Mouse (Mus musculus) inflammation-experienced regulatory T-cells, adult 6 months (primary cell): ENCODE results near the gene Gm10974. TPM values are rescaled to one million over a fixed set of nuclear protein-coding genes. Genes with fewer than 3 reads are reported as not detected.

ENCODE experiments used
- ATAC-seq: one replicate; pipeline ENCODE4 v1.8.0; 2017
- polyA plus RNA-seq, 3 experiments: library from polyadenylated mRNA; unstranded; fragments of 100-300 nt; shearing (Covaris generic); gene quantifications; one replicate each; pipeline ENCODE4 v1.2.1; 2017

Gm10974 gene
- polyA plus RNA-seq, 3 experiments from 2014 or later: not detected

DNA sequence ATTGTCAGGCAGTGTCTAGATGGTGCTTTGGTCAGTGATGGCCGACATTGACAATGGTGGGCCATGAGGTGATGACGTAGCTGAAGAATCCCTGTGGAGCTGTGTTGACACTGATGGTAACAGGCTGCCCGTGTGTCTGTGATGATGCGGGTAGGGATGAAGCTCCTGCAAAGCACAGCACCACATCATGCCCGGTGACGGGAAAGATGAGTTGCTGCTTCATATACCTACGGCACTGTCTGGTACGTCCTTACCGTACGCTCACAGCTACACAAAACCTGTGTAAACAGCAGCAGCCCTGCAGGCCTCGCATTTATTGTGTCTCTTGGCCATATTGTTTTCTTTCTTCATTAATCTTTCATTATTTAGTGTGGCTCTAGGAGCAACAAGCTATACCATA lies 1.2 kb upstream of the Gm10974 start:
- no peak for ATAC-seq

DNA sequence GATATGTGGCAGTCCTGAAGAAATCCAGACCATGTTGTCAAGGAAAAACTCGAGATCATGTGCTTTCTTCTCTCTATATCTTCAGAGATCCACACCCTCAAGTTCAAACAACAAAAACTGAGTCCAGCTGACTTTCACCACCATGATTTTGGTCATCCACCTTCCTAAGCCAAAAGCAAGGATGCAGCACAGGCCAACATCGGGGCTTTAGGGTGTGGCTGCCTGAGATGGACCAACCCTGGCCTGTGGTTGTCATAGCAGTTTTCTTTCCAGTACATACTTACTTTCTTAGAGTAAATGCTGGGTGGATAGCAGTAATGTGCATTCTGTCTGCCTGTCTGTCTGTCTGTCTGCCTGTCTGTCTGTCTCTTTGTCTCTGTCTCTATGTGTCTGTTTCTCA lies 294 bp upstream of the Gm10974 start:
- ATAC-seq: no peak

DNA sequence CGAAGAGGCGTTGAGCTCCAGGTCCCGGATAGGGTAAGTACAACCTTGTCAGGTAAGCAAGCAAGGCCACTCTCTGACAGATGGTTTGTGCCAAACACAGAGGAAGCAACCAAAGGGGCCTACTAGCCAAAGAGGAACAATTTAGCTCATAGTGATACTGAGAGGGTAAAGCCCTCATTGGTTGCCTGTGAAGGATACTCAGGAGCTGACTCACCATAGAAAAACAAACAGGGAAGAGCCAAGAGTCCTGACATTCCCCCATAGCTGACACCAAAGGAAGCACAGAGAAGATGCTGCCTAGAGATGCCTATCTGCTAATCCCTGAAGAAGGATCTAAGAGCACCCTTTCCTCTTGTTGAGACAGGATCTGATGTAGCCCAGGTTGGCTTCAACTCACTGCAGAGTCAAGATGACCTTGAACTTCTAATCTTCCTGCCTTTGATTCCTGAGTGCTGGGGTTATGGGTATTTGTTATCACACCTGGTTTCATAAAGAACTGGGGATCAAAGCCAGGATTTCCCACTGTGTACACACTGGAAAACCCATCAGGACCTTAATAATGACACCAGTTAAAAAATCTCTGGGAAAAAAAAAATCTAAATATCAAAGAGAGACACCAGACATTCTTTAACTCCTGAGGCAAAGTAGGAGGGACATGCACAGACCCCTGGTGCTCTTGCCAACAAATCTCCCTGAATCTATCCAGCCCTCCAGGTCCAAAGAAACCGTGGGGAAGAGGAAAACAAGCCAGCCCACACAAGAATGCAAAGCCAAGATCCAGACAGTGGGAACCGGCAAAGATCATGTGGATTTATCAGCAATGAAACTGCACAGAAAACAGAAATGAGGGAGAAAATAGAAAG lies 3.6 kb downstream of the Gm10974 start:
- ATAC-seq: no peak

DNA sequence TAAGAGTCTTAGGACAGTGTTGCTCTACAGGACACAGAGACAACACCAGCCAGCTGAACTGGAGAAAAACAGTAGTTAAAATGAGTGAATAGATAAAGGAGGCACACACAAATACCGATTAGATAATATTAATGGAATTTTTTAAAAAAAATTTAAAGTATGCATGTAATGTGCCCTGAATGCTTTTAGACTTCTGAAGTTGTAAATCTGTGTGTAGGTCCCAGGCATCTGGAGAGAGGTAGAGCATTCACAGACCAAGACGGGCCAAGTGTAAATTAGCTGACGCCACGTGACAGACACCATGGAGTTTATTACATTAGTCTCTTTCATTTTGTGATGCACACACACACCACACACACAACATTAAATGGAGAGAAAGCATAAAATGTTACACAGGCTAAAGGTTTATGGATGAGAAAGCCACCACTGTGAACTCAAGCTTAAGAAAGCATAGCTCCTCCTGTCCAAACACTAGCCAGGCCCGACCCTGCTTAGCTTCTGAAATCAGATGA lies 4.3 kb downstream of the Gm10974 start:
- no peak for ATAC-seq

DNA sequence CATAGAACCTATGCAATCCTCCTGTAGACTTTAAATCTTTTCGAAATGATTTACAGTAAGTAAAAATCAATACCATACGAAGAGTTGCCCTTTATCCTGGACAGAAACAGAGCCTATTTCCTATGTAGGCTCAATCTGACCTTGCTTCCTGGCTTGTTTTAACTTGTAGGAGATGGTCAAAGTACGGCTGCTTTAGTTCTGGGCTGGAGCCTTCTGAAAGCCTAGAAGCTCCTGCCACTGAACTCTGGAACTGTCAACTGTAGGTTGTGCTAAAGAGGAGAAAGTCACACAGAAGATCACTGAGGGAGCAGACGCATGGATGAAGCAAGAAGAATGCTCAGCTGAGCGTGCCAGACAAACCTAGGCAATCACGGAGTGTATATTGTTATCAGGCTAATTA lies 5.3 kb downstream of the Gm10974 start:
- ATAC-seq: no peak

DNA sequence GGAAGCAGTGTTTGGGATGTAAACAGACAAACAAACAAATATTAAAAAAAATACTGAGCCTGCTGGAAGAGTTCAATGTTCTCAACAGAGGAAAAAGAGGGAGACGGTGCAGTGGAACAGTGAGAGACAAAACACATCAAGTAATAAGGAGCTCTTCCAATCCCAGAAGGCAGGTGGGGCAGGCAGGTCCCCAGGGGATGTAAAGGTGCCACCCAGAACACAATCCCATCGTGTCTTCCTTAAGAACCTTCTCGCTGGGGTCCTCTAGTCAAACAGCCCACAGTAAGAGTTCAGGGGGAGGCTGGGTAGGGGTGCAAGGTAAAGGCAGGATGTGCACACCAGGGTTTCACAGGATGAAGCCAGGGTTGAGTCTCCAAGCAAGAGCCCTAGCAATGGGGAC lies 7.7 kb downstream of the Gm10974 start:
- no peak for ATAC-seq

DNA sequence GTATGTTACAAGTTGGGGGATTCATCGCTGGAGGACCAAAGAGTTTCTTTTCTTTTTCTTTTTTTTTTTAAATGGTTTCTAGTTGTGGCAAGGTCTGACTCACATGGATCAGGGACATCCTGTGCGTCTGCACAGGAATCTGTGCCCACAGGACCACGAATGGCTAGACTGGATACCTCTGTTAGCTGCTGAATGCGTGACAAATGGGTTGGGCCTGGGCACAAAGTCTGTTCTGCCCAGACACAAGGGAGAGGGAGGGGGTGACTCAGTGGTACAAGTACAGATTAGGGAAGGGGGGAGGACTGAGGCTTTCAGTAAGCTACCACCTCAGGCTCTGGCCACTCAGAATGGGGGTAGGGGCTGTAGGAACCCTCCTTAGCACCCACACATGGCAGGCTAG lies 10.0 kb downstream of the Gm10974 start:
- ATAC-seq: no peak

DNA sequence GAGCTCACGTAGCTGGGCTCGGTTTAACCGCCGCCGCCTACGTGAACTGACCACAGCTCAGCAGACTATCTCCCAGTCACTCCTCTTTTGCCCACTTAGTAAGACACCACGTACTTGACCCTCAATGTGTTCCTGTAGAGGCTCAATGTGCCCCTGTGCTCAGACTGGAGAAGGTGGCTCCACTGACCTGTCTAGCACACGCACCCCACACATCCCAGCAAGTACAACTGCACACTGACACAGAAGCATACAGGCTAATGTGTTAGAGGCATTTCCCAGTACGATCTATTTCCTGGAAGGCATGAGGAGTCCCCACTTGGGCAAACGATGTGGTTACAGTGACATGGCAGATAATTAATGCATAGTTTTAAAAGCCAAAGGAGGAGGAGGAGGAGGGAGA lies 10.9 kb downstream of the Gm10974 start:
- no peak for ATAC-seq

DNA sequence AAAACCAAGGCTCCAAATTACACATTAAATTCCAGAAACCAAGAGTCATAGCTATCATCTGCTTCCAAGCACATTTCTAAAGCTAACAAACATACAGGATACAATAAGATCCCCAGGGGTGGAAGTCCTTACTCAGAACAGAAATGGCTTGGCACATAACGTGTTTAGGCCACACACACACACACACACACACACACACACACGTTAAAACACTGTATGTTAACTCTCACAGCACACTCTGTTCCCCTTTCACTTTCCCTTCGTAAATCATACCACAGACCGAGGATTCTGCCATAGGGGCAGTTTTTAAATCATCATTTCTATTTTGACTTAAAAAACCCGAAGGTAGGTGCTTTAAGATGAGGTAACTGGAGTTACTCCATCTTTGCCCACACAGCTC lies 18.5 kb downstream of the Gm10974 start:
- ATAC-seq: peak; percentile 38

DNA sequence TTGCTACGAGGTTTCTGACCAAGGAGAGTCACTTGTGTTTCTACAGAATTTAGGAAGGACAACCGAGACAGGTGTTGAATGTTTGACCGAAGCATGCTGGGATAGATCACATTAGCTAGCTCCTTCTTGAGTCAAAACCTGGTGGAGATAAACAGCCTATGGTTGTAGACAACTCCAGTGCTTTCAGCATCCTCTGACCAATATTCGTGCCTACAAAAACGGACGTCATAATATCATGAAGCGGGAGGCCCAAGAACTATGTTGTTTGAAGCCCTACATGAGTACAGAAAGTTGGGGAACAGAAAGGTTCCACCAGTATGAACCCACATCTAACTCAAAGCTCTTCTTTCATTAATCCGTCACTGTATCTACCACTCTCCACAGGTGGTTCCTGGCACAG lies 19.2 kb downstream of the Gm10974 start:
- no peak for ATAC-seq

DNA sequence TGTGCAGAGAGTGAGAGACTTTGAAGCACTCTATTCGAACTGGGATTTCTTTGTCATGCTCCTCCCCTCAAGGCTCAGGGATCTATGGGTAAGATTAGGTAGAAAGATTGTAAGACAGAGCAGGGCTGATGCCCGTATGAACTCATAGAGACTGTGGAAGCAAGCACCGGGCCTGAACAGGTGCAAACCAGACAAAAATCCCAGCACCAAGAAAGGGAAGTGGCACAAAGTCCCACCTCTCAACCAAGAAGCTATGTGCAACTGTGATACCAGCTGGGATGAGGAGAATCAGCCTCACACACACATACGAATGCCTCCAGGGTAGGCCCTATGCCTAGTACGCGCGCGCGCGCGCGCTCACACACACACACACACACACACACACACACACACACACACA lies 20.1 kb downstream of the Gm10974 start:
- ATAC-seq: no peak

DNA sequence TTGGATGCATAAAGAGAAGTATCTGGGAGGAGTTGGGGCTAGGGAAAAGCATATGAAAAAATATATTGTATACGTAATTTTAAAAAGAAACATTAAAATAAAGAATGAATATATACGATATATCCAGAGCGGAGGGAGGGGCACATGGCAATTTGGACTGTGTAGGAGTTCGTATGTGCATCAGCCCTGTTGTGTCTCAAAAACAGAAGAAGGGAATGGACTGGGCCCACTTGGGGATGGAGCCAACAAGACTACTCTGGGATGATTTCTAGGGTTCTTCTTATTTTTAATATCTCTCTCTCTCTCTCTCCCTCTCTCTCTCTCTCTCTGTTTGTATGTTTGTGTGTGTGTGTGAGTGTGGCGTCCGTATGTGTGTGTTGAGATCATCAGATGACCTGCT lies 20.7 kb downstream of the Gm10974 start:
- ATAC-seq: no peak

DNA sequence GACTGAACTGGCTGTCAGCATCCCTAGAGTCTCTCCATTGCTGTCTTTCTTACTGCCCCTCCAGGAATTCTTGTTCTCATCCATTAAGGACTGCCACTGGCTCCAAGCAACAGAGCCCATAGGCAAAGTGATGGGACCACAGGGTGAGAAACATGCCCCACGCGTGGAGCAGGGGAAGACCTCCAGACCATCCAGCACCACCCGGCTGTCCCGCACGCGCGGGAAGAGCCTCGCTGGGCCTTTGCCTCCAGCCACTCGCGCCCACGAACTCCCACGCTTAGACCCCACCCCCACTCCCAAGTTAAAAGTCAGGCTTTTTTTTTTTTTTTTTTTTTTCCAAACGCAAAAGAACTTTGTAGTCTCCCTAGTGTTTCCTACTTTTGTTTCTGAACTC lies 21.7 kb downstream of the Gm10974 start:
- no peak for ATAC-seq

DNA sequence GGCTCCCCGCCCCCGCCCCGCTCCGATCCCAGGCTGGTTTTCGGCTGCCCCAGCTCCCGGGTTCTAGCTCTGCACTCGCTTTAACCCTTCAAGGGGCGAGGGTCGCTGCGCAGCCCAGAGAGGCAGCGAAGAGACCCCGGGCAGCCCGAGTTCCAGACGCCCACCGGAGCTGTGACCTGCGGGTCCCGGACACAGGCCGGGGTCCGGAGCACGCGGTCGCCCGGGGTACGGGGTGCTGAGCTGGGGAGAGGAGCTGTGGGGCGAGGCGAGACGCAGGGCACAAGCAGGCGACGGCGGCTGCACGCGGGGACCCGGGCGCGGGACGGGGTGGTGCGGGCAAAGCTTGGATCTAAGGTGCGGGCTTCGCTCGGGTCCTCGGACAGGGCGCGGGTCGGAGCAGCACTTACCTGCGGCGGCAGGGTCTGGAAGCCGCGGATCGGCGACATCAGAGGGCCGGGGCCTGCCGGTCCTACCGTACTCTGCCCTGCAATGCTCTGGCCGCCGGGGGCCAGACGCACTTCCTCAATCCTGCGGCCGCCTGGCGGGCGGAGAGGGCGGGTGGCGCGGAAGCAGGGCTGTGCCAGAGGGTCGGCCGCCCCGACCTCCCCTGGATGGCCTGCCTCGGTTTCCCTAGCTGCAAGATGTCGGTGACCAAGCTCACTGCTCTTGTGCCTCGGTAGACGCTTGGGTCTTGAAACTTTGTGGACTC lies 22.3 kb downstream of the Gm10974 start, which contains the start of gene Lrrk1:
TSS of gene Lrrk1 (minus strand) at position 538 of the 709 bp plus-strand sequence.
- peak; percentile 18 for ATAC-seq

DNA sequence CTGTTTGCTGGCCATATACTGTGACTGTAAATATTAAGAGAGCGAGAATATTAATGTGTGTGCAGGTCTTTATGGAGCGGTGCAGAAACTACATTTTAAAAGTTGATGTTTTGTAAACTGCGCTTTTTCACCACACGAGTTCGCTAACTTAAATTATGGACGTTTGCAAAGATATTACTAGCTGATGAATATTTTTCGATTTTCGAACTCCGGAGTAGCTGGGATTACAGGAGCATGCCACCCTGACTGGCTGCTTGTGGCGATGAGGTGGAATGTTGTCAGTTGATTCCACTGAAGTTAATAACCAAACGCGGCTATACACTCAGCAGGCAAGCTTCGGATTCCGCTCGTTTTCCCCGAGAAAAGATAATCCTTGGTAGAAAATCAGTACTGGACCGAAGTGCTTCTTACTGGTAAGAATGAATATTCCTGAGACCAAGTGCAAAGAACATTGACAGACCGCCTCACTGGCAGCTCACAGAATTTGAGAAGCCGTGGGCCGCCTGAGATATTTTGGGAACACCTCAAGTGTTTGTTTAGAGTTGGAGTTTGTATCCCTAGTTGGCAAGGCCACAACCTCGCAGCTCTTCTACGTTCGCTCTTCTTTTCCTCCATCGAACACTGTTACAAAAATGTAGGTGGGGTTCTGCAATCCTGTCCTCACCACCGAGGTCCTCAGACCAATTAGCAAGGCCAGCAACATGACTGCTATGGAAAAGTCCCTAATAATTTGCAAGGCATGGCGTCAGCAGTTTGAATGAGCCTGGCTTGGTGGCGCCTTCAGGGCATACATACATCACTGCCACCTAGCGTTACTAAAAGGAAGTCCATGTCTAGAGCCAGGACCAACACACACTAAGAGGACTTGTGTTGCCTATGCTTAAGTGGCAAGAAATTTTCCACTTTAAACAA lies 23.2 kb downstream of the Gm10974 start:
- peak; percentile 80 for ATAC-seq

DNA sequence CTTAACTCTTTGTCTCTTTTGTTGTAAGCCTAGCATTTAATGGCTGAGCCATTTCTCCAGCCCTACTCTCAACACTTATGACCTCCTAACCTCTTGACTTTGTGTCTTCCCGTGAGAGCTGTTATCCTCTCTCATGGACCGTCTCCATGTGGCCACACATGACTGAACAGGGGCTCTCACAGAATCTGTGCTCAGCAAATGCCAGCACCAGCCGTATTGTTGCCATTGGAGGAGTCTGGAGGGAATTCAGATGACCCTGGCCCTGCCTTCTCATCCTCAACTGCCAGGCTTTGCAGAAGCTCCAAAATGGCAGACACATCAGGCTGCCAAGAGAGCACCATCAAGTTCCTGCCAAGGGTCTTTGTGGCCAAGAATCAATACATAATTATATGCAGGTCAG lies 31.6 kb downstream of the Gm10974 start:
- ATAC-seq: no peak

DNA sequence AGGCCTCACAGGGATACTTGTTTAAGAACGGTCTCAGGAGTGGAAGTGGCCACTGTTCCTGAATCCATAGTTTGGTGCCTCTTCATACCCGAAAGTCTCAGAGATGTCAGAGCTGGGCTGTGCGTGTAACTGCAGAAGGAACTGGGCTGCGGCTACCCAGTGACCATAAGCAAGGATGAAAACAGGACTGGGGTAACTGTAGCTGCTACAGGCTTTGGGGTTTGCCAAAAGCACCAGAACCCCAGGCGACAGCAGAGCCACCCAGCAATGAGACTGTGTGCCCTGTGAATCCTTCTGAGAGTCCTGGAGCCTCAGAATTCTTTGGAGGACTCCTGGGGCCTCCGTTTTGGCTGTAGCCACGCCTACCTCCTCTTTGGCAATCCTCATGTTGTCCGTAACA lies 35.9 kb downstream of the Gm10974 start:
- ATAC-seq: no peak

DNA sequence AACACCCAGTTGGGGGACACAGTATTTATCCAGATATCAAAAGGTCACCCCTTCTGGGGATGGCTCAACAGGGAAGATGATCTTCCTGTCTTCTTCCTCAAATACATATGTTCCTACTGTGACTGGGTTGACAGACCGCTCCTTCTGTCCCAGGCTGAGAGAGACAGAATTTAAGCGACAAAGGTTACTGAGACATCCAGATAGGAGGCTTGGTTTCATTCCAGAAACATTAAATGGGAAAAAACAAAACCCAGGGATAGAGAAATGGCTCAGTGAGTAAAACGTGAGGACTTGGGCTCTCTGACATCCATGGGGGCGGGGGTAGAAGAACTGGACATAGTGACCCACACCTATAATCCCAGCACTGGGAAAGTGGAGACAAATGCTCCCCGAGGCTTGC lies 37.2 kb downstream of the Gm10974 start:
- ATAC-seq: no peak

DNA sequence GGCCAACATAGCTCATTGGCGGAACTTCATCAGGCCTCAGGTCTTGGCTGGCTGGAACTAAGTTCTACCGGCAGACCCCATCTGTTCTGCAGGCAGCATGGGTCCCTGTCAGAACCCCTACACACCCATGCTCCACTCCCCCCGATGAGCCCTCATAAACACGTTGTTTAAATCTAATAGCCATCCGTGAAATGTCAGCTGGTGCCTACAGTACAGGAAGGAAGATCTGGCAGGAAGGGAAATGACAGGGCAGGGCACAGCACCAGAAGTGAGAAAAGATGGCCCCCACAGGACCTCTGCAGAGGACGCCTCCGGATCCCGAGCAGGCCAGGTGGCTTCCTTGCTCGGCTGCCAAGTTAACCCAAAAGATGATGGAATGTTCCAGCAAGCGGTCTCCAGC lies 38.4 kb downstream of the Gm10974 start:
- no peak for ATAC-seq

DNA sequence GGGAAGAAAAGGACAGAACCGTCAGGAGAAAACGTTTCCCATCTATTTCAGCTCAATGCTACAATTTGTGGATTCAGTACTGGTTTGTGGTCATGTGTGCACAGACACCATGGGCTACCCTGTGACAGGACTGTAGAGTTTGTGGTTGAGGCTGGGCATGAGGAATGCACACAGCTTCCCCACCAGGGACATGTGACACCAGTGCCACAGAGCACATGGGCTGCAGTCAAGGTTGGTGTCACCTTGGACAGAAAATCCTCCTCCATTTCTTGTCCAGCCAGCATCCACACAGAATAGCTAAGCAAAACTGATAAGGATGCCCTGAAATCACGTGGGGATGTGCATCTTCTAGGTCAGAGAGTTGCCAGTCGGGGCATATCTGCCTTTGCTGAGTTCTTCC lies 39.1 kb downstream of the Gm10974 start:
- ATAC-seq: no peak

DNA sequence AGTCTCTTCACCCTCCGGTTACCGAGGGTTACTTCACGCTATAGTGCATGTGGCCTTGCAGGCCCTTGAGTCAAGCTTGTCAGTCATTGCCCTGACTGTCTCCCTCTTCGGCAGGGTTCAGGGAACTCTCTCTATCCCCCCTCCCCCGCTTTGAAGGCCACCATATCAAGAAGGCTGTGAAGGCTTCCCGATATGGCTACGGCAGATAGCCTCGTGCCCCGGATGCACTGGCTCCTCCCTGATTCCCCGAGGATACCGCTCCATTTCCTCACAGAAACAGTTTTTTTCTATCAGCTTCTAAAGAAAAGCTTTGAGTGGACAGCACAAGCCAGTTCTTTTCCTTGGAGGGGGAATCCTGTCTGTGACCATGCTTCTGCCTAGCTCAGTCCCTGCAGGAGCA lies 39.8 kb downstream of the Gm10974 start:
- no peak for ATAC-seq

DNA sequence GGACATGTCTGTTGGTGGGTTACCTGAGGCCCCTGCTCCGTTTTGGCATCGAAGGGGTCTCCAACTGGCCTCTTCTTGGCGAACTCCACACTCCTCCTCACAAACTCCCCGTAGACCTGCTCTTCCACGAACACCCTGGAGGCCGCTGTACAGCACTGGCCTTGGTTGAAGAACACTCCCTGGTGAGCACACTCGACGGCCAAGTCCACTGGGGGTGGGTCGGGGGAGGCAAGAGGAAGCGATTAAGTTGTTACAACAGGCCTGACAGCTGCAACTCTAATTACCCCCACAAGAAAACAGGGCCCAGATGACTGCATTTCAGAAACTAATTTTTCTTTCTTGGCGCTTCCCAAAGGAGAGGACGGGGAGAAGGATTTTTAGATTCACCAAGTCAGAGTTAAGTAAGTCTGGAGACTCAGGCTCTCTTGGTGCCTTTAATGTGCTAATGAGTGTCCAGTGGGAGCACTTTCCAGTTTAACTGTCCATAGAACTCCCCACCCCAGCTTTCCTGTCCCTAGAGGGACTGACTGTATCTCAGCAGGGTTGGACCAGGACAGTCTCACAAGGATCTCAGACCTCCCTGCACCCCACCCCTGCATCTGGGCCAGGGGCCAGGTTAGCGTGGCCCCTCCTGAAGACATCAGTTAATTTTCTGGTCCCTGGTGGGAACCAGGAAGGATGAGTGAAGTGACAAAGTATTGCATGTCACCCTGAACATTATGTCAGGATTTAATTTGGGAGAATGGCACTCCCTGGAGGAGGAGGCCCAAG lies 40.4 kb downstream of the Gm10974 start:
- ATAC-seq: no peak
